Mouse (Mus musculus) neural tube, embryonic 11.5 days (tissue): ENCODE results near the gene Gm28729. TPM values are rescaled to one million over a fixed set of nuclear protein-coding genes. Genes with fewer than 3 reads are reported as not detected.
A peak's percentile ranks its signal among the peaks of the same experiment; 100 is the strongest.
"Not testable (repeated sequence)": the region's sequence is repeated elsewhere in the genome, so short reads cannot be mapped to it uniquely, and the experiment has no call there.

ENCODE experiments used
- ATAC-seq: fragments of 200-750 bp; cut with Nextera tagmentation; 2 replicates; pipeline ENCODE4 v1.8.0; 2017; ENCODE audit warnings: moderate number of reproducible peaks, mild to moderate bottlenecking, moderate TSS enrichment, moderate library complexity; ENCODE audit not compliant: insufficient read depth, low FRiP score, low TSS enrichment
- DNase-seq: peaks from one replicate; pipeline ENCODE4 v3.0.0-alpha.2; 2015; ENCODE audit warnings: low spot score
- H3K27ac ChIP-seq: fragments of 300-500 bp; sonication (generic); 2 replicates; pipeline ENCODE4 v1.5.1; 2014; ENCODE audit warnings: low read depth, mild to moderate bottlenecking, low read length
- H3K27me3 ChIP-seq: fragments of 300-500 bp; sonication (generic); 2 replicates; pipeline ENCODE4 v1.6.1; 2014; ENCODE audit warnings: mild to moderate bottlenecking, low read length, mixed read lengths; ENCODE audit not compliant: control insufficient read depth, insufficient read depth
- H3K36me3 ChIP-seq: fragments of 300-500 bp; sonication (generic); 2 replicates; pipeline ENCODE4 v1.6.1; 2014; ENCODE audit warnings: mild to moderate bottlenecking, low read length, moderate library complexity, mixed read lengths; ENCODE audit not compliant: control insufficient read depth, insufficient read depth
- H3K4me1 ChIP-seq: fragments of 300-500 bp; sonication (generic); 2 replicates; pipeline ENCODE4 v1.6.1; 2014; ENCODE audit warnings: low read length, mixed read lengths; ENCODE audit not compliant: control insufficient read depth, insufficient read depth
- H3K4me2 ChIP-seq: fragments of 300-500 bp; sonication (generic); 2 replicates; pipeline ENCODE4 v1.6.1; 2014; ENCODE audit warnings: low read depth, mild to moderate bottlenecking, moderate library complexity
- H3K4me3 ChIP-seq: fragments of 300-500 bp; sonication (generic); 2 replicates; pipeline ENCODE4 v1.5.1; 2014; ENCODE audit warnings: low read depth, low read length
- H3K9ac ChIP-seq: fragments of 300-500 bp; sonication (generic); 2 replicates; pipeline ENCODE4 v1.6.1; 2014; ENCODE audit warnings: mild to moderate bottlenecking, low read length
- H3K9me3 ChIP-seq: fragments of 300-500 bp; sonication (generic); 2 replicates; pipeline ENCODE4 v1.6.1; 2016; ENCODE audit warnings: low read length; ENCODE audit not compliant: control insufficient read depth
- WGBS: fragments of 180-500 bp; shearing (Covaris S2); extraction: QIAGEN DNeasy Blood & Tissue Kit; methylation state at CpG from one replicate; pipeline ENCODE4 v1.1.7; 2014; 5-methylcytosine and 5-hydroxymethylcytosine counted together
- polyA plus RNA-seq: library from polyadenylated mRNA; unstranded; fragments of >200 nt; fragmentation: Nextera tagmentation; extraction: Ambion mirVana; gene quantifications from 2 replicates; pipeline ENCODE4 v1.2.1, GENCODE M21; 2014

The Gm28729 gene
- polyA plus RNA-seq, 1 experiment from 2014 or later, result not detected

DNA sequence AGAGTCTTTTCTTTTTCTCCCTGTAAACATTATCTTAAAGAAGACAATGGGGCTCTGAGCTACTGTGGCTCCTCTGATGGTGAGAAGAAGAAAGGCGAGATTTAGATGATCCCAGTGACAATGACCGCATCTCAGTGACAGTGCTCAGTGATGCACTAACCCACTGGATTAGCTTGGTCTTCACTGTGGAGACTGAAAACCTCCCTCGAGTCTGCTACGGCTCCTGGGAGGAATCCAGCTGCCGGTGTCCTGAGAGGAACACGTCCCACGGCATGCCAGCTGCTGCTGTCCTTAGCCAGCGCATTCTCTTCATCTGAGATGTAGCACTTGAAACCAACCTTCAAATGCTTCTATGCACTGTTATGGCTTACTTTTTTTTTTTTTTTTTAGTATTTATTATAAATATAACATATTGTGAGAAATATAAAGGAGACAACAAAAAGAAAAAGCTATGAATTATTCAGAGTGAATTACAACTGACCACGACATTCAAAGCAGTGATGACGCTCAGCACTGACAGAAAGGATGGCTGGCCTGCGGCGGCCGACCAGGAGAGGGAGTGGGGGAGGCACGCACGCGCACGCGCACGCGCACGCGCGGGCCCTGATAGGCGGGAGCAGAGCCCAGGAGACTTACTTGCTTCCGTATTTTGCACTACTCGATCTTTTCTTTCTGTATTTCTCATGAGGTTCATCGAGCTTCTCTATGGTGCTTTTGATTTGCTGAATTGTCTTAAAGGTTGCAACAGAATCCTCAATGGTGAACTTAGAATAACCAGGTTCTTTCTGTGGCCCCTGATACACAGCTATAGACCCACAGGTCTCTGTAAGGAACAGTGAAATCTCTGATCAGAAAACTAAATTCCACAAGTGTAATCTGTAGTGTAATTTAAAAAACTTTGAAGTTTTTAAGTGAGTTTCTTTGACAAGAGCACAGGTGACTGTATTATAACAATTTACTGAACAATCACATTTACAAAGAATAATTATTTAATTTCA is 18.9 kb upstream of the Gm28729 start:
- Histone ChIP-seq H3K27ac (no peak overlapping the region), H3K27me3 (no peaks in the 10 kb centered on the region), H3K9ac (no peak overlapping the region), H3K36me3 (peaks cover 2% of the 10 kb centered on the region; the same call in 1 of the 2 replicates), H3K4me3 (no peak overlapping the region), H3K4me1 (no peaks in the 10 kb centered on the region), H3K4me2 (peak overlapping the region; percentile 26; the same call in 1 of the 2 replicates), H3K9me3 (no peaks in the 10 kb centered on the region)
- WGBS, result 35% methylated on average over 27 of the region's 27 CpGs
- DNase-seq (peak; percentile 85), ATAC-seq (peak; percentile 83)

DNA sequence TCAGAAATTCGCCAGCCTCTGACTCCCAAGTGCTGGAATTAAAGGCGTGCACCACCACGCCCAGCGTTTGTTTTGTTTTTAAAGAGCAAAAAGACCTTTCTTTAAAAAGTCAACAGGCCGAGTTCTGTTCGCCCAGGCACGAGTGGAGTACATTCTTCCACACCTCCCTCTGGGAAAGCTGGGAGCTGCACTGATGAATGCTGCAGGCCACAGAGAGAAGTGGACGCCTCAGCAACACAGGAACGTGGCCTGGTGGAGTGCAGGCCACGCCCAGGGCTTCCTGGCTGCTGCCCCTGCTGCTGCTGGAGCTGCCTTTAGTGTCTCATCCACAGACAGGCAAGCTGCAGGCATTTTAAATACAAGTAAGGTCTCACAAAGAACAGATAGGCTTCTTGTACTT is 13.9 kb upstream of the Gm28729 start:
- Histone ChIP-seq H3K4me2 (no peak overlapping the region), H3K9ac (no peak overlapping the region), H3K4me3 (no peak overlapping the region), H3K9me3 (no peaks in the 10 kb centered on the region), H3K27ac (no peak overlapping the region), H3K36me3 (no peaks in the 10 kb centered on the region), H3K27me3 (no peaks in the 10 kb centered on the region), H3K4me1 (peaks cover 8% of the 10 kb centered on the region; the same call in 1 of the 2 replicates)
- 67% methylated on average over 10 of the region's 10 CpGs for WGBS
- DNase-seq (no peak), ATAC-seq (no peak)

DNA sequence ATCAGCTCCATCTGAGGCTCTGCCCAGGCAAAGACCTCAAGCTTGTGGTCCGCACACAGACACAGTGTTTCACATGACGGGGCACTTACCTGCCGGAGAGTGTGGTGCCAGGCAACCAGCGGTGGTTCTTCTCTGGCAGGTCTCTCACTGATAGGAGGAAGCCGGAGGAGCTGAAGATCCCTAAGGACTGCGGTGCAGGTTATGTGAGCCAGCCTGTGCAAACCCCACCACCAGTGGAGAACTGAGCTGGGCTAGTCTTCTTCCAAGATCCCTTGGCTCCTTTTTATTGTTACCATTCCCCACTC is 12.5 kb upstream of the Gm28729 start:
- 90% methylated on average over 6 of the region's 6 CpGs for WGBS
- H3K4me2 ChIP-seq, result no peak overlapping the region
- H3K4me3 ChIP-seq, result no peak overlapping the region
- no peak overlapping the region for H3K27ac ChIP-seq
- DNase-seq (no peak), ATAC-seq (no peak)
- peaks cover 8% of the 10 kb centered on the region; the same call in 1 of the 2 replicates for H3K4me1 ChIP-seq
- no peaks in the 10 kb centered on the region for H3K9me3 ChIP-seq
- no peak overlapping the region for H3K9ac ChIP-seq
- H3K36me3 ChIP-seq, result no peaks in the 10 kb centered on the region
- no peaks in the 10 kb centered on the region for H3K27me3 ChIP-seq

DNA sequence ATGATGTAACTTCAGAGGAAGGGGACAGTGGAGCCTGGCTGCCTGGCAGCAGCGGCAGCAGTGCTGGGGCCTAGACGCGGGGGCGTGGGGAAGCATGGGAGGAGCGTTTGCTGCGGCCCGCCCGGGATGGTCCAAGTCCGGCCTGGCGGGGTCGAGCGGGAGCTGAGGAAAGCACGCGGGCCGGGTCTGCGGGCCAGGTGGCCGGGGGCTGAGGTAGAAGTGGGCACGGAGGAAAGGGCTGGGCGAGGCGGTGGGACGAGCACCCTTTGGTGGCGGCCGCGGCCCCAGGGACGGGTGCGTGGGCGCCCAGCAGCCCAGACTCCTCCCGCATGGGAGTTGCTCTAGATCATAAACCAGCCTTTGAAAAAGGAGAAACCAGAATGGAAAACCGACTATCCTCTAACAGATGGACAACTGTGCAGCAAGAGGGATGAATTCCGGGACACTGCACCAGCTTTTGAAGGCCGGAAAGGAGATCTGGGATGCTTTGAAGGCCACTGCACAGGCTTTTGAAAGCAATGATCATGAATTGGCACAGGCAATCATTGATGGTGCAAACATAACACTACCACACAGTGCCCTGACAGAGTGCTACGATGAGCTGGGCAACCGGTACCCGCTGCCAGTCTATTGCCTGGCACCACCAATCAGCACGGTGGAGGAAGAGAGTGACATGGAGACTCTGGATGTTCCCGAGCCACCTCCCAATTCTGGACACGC is 12.0 kb upstream of the Gm28729 start:
- Histone ChIP-seq H3K4me3 (peak overlapping the region; percentile 31), H3K27ac (no peak overlapping the region), H3K9ac (peak overlapping the region; percentile 68), H3K36me3 (no peaks in the 10 kb centered on the region), H3K4me1 (peaks cover 8% of the 10 kb centered on the region; the same call in 1 of the 2 replicates), H3K4me2 (peak overlapping the region; percentile 57), H3K27me3 (no peaks in the 10 kb centered on the region), H3K9me3 (no peaks in the 10 kb centered on the region)
- ATAC-seq, result peak; percentile 69; the same call in 1 of the 2 replicates
- DNase-seq, result peak; percentile 60
- 21% methylated on average over 37 of the region's 37 CpGs for WGBS

DNA sequence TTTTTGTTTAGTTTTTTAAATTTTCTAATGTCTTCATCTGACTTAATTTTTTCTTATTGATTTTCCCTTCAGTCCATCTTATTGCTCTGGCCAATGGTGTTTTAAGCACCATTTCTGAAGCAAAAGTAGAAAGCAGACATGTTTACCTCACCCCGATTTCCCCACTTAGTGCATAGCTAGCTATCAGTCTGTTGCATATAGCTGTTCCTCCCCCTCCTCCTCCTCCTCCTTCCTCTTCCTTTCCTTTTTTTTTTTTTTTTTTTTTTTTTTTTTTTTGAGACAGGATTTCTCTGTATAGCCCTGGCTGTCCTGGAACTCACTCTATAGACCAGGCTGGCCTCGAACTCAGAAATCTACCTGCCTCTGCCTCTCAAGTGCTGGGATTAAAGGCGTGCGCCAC is 11.0 kb upstream of the Gm28729 start:
- not testable (repeated sequence) for H3K27ac ChIP-seq, H3K4me1 ChIP-seq, H3K4me2 ChIP-seq, ATAC-seq, H3K36me3 ChIP-seq, H3K9me3 ChIP-seq, DNase-seq, H3K4me3 ChIP-seq, H3K9ac ChIP-seq, H3K27me3 ChIP-seq
- WGBS, result 94% methylated on average over 4 of the region's 4 CpGs

DNA sequence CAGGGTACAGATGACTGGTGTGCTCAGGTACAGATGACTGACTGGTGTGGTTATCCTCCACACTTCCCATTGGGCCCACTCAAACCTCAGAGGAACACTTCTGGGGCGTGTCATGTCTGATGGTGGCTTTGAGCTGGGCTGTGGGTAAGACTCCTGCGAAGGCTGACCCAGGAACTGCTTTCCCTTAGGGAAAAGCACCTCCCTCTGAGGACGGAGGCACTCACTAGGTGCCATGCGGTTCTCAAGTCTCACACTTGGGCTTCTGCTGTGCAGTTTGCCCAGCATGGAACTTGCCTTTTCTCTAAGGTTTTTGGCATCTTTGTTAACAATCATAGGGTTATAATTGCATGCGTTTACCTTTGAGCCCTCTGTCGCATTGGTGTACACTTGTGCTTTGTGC is 10.4 kb upstream of the Gm28729 start:
- H3K4me2 ChIP-seq, result no peak overlapping the region
- no peaks in the 10 kb centered on the region for H3K27me3 ChIP-seq
- no peaks in the 10 kb centered on the region for H3K9me3 ChIP-seq
- no peak overlapping the region for H3K4me3 ChIP-seq
- H3K4me1 ChIP-seq, result peaks cover 8% of the 10 kb centered on the region; the same call in 1 of the 2 replicates
- H3K27ac ChIP-seq, result no peak overlapping the region
- H3K36me3 ChIP-seq, result no peaks in the 10 kb centered on the region
- ATAC-seq (no peak), DNase-seq (no peak)
- 85% methylated on average over 6 of the region's 6 CpGs for WGBS
- H3K9ac ChIP-seq, result no peak overlapping the region

DNA sequence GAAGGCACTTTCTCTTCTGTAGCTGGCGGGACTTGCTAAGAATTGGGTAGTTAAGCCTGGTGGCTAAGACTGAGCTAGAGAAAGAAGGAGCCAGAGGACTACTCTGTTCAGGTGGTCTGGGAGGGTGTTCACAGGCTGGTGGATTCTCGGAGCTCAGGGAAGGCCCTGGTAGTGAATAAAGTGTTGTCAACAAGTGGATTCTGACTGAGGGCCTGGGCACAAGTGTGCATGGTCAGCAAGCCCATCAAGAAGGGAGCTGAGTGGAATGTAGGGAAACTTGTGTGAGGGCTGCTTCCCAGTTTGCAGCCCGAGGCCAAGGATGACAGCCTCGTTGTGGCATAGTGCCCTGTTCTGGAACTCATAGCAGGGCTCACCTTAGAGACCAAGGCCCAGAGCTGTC is 9.2 kb upstream of the Gm28729 start:
- H3K9ac ChIP-seq, result no peak overlapping the region
- H3K9me3 ChIP-seq, result no peaks in the 10 kb centered on the region
- H3K36me3 ChIP-seq, result no peaks in the 10 kb centered on the region
- ATAC-seq, result no peak
- H3K27me3 ChIP-seq, result no peaks in the 10 kb centered on the region
- no peak overlapping the region for H3K4me2 ChIP-seq
- WGBS, result 85% methylated on average over 4 of the region's 4 CpGs
- no peak for DNase-seq
- no peak overlapping the region for H3K4me3 ChIP-seq
- no peak overlapping the region for H3K27ac ChIP-seq
- peaks cover 8% of the 10 kb centered on the region; the same call in 1 of the 2 replicates for H3K4me1 ChIP-seq

DNA sequence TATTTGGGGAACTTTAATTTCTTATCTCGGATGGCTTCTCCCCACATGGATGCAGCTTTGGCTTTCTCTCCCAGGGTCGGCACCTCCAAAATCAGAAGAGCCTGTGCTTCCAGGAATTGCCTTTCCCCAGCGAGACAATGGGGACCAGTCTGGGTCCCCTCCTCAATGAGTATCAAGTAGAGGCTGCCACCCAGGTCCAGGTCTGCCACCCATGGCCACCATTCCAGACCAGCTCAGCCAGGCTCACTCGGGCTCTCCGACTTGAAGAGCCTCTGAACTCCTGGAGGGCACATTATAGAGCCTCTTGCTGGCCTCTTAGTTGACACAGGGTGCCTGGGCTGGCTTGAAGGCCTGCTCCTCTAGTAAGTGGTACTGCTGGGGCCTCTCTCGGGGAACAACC is 8.4 kb upstream of the Gm28729 start:
- no peak overlapping the region for H3K4me3 ChIP-seq
- no peak for ATAC-seq
- no peak overlapping the region for H3K9ac ChIP-seq
- no peaks in the 10 kb centered on the region for H3K36me3 ChIP-seq
- 85% methylated on average over 6 of the region's 6 CpGs for WGBS
- H3K4me2 ChIP-seq, result no peak overlapping the region
- no peaks in the 10 kb centered on the region for H3K27me3 ChIP-seq
- peaks cover 8% of the 10 kb centered on the region; the same call in 1 of the 2 replicates for H3K4me1 ChIP-seq
- DNase-seq, result no peak
- H3K27ac ChIP-seq, result no peak overlapping the region
- H3K9me3 ChIP-seq, result no peaks in the 10 kb centered on the region
